Mouse (Mus musculus): ENCODE measurements around the gene Shmt2. TPM values are rescaled to one million over a fixed set of nuclear protein-coding genes. Genes with fewer than 3 reads are reported as not detected.

Gene Shmt2
- polyA plus RNA-seq, 1 experiment from 2014 or later, result 103 TPM

DNA sequence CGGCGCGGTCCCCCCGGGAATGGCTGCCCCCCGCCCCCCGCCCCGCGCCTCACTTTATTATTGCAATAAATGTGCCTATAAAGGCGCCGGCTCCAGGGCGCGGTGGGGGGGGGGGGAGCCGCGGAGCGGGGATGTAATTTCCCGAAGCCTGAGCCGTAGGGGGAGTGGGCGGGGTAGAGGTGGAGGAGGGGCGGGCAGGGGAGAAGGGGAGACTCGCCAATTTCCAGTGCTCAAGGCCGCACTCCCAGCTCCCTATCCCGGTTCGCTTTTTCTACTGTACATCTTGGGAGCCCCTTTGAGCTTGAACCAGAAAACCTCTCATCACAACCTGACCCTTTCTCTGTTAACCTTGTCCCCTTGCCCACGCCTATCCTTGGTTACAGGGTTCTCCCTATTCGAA is 8.7 kb upstream of the Shmt2 start:
- under 1% methylated on average over 21 of the region's 25 CpGs for whole genome bisulfite sequencing
- Histone ChIP-seq H3K9me3 (no peaks in the 10 kb centered on the region), H3K27me3 (peaks cover 100% of the 10 kb centered on the region), H3K4me3 (replicated peaks) (peak overlapping the region; percentile 46), H3K36me3 (replicated peaks) (no peaks in the 10 kb centered on the region), H3K4me2 (peak overlapping the region; percentile 66), H3K4me1 (peaks cover 96% of the 10 kb centered on the region), H3K27ac (peak overlapping the region; percentile 70), H3K9ac (peak overlapping the region; percentile 33; the same call in 1 of the 2 replicates)
- peak; percentile 19; the same call in 1 of the 2 replicates for ATAC-seq (ENCODE audit: low FRiP score)

DNA sequence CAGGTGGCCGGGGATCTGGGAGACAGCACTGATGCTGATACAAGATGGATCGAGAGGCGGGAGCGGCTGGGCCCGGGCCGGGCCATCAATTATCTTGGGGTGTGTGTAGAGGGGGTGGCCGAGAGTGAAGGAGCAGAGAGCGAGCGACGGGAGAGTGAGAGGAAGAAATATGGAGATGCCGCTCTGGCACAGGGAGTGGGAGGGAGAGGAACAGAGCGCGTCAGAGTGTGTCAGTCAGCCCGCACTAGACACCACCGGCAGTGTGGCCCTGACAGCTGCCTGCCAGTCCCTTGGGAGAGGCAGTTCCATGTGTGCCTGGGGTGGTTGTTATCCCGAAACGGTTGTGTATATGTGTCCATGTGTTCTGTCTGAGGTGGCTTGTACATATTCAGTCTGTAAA is 5.2 kb upstream of the Shmt2 start:
- H3K4me3 ChIP-seq (replicated peaks), result peak overlapping the region; percentile 27; the same call in 1 of the 2 replicates
- peak overlapping the region; percentile 30 for H3K9ac ChIP-seq
- WGBS, result 3% methylated on average over 17 of the region's 17 CpGs
- peaks cover 97% of the 10 kb centered on the region for H3K27me3 ChIP-seq
- no peaks in the 10 kb centered on the region for H3K36me3 ChIP-seq (replicated peaks)
- H3K4me2 ChIP-seq, result peak overlapping the region; percentile 66
- peak overlapping the region; percentile 76 for H3K27ac ChIP-seq
- peaks cover 83% of the 10 kb centered on the region for H3K4me1 ChIP-seq
- H3K9me3 ChIP-seq, result no peaks in the 10 kb centered on the region
- peak; percentile 16; the same call in 1 of the 2 replicates for ATAC-seq (ENCODE audit: low FRiP score)

DNA sequence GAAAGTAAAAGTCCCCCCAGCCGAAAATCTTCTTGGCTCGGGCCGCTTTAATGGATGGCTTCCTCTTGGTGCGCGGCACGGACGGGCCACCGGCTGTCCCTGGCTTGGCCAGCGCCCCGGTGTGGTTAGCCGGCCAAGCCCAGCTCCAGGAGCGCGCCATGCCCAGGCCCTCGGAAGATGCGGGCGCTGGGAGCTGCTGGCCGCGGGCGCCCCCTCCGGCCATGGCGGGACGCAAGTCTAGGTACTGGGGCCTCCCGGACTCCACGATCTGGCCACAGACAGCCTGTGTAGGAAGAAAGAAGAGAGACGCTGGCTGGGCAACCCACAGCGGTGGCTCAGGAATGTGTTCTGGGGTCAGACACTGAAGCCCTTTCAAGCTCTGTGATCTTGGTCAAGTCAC is 4.4 kb upstream of the Shmt2 start:
- H3K27ac ChIP-seq, result peak overlapping the region; percentile 76

DNA sequence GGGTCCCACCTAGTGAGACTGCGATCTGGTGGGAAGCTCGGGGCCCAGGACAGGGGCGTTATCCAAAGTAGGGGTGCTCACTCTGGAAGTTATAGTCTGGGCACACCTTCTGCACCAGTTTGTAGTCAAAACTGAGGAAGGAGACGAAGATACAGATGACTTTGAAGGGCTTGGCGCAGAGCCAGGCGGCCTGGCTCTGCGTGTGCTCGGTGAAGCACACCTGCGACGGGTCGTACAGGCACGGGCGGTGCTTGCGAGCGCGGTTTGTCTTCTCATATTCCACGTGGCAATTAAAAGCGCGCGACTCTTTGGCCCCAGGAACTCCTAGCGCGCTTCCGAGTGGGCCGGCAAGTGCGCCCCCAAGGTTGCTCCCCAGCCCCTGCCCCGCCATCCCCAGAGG is 3.8 kb upstream of the Shmt2 start:
- Histone ChIP-seq H3K36me3 (replicated peaks) (no peaks in the 10 kb centered on the region), H3K9me3 (no peaks in the 10 kb centered on the region), H3K9ac (0 out of 2 replicates have a peak overlapping the region, but pooled peaks have one; percentile 33), H3K4me3 (replicated peaks) (peak overlapping the region; percentile 27), H3K4me2 (peak overlapping the region; percentile 66), H3K27me3 (peaks cover 83% of the 10 kb centered on the region), H3K27ac (peak overlapping the region; percentile 76), H3K4me1 (peaks cover 80% of the 10 kb centered on the region)
- ATAC-seq (ENCODE audit: low FRiP score), result no peak
- 2% methylated on average over 26 of the region's 26 CpGs for WGBS

More for the DNA sequence above, 4.4 kb upstream of the Shmt2 start:
- no peaks in the 10 kb centered on the region for H3K9me3 ChIP-seq
- H3K27me3 ChIP-seq, result peaks cover 89% of the 10 kb centered on the region
- whole genome bisulfite sequencing, result under 1% methylated on average over 26 of the region's 26 CpGs
- ATAC-seq (ENCODE audit: low FRiP score), result no peak
- peak overlapping the region; percentile 27 for H3K4me3 ChIP-seq (replicated peaks)
- peaks cover 80% of the 10 kb centered on the region for H3K4me1 ChIP-seq
- peak overlapping the region; percentile 66 for H3K4me2 ChIP-seq
- H3K36me3 ChIP-seq (replicated peaks), result no peaks in the 10 kb centered on the region
- H3K9ac ChIP-seq, result peak overlapping the region; percentile 33; the same call in 1 of the 2 replicates

DNA sequence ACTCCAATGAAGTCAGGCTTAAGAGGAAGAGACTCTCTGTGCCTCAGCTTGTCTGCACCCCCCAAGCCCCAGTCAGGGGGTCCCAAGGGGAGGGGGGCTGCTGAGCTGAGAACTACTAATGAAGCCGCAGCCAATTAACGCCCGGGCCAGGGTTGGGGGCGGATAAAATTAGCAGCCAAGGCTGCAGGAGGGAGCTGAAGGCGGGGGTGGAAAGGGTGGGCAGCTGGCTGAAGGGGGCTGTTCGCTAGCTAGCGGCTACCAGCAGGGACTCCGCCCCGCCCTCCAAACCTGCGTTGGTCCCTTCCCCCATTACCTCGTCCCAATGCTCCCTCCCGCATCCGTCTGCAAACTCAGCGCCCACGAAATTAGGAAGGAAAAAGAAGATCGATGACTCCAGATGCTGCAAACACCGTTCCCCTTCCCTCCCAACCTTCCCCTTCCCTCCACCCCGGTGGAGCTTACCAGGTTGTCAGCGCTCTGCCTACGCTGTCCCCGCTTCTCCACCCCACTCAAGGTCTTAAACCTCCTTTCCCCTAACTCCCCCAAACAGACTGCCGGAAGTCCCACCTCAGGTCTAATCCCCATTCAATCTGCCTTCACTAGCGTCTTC is 2.5 kb upstream of the Shmt2 start:
- Histone ChIP-seq H3K9ac (no peak overlapping the region), H3K9me3 (no peaks in the 10 kb centered on the region), H3K36me3 (replicated peaks) (peaks cover 12% of the 10 kb centered on the region), H3K27ac (peak overlapping the region; percentile 68), H3K4me3 (replicated peaks) (no peak overlapping the region; the same call in 1 of the 2 replicates), H3K4me1 (peaks cover 75% of the 10 kb centered on the region), H3K27me3 (peaks cover 70% of the 10 kb centered on the region), H3K4me2 (peak overlapping the region; percentile 34)
- peak; percentile 22 for ATAC-seq (ENCODE audit: low FRiP score)
- WGBS, result 1% methylated on average over 23 of the region's 23 CpGs

DNA sequence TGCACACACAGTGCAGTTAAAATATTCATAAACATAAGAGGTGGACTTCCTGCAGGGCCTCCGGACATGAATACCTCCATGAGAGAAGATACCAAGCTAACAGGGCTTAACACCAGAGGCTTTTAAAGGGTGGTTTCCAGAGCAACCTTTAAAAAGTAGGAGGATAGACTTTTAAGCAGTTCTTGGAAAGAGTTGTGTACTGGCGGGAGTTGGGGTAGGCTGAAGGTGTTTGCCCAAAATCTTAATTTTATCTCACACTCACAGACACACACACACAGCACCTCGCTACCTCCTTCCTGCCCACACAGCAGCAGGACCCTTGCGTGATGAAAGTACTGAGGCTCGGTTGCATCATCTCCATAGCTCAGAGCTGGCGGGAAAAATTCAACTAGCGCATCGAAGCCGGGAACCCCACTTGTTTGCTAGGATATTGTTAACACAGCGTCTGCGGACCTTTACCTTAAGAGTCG is 598 bp downstream of the Shmt2 start:
- H3K27ac ChIP-seq, result no peak overlapping the region
- H3K4me2 ChIP-seq, result peak overlapping the region; percentile 82
- H3K4me1 ChIP-seq, result peaks cover 56% of the 10 kb centered on the region
- H3K27me3 ChIP-seq, result peaks cover 58% of the 10 kb centered on the region
- H3K9me3 ChIP-seq, result no peaks in the 10 kb centered on the region
- peak overlapping the region; percentile 65 for H3K9ac ChIP-seq
- peak overlapping the region; percentile 48 for H3K4me3 ChIP-seq (replicated peaks)
- peaks cover 36% of the 10 kb centered on the region for H3K36me3 ChIP-seq (replicated peaks)
- ATAC-seq (ENCODE audit: low FRiP score), result peak; percentile 6; the same call in 1 of the 2 replicates
- 14% methylated on average over 12 of the region's 12 CpGs for WGBS

DNA sequence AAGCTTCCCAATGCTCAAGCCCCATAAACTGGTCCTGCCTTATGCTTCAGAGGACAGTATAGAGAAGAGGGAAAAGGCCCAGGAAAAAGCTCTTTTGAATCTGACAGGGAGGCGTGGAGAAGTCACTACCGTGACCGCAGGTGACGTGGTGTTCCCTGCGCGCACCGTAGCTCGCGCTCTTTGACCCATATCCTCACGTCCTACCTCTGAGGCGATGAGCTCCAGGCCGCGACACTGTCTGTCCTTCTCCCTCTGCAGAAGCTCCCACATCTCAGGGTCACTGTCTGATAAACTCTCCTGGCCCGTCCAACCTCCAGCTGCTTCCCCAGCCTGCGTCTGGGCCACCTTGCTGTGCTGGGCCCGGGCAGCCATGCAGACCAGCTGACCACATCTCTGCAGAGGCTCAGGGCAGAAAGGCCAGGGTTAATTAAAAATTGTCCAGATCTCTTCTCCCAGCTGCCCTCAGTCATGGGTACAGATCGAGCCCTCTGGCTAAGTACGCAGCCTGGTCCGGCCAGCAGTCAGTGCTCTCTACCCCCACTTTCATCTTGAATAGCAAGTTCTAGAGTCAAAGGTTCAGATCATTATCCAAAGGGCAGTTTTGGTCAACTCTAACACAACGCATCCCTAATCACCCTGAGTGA is 1.4 kb downstream of the Shmt2 start:
- H3K27ac ChIP-seq, result no peak overlapping the region
- H3K9me3 ChIP-seq, result no peaks in the 10 kb centered on the region
- H3K4me3 ChIP-seq (replicated peaks), result no peak overlapping the region
- peaks cover 56% of the 10 kb centered on the region for H3K4me1 ChIP-seq
- WGBS, result 88% methylated on average over 20 of the region's 20 CpGs
- peak overlapping the region; percentile 82 for H3K4me2 ChIP-seq
- peak overlapping the region; percentile 65; the same call in 1 of the 2 replicates for H3K9ac ChIP-seq
- H3K27me3 ChIP-seq, result peaks cover 57% of the 10 kb centered on the region
- ATAC-seq (ENCODE audit: low FRiP score), result no peak
- H3K36me3 ChIP-seq (replicated peaks), result peaks cover 36% of the 10 kb centered on the region

DNA sequence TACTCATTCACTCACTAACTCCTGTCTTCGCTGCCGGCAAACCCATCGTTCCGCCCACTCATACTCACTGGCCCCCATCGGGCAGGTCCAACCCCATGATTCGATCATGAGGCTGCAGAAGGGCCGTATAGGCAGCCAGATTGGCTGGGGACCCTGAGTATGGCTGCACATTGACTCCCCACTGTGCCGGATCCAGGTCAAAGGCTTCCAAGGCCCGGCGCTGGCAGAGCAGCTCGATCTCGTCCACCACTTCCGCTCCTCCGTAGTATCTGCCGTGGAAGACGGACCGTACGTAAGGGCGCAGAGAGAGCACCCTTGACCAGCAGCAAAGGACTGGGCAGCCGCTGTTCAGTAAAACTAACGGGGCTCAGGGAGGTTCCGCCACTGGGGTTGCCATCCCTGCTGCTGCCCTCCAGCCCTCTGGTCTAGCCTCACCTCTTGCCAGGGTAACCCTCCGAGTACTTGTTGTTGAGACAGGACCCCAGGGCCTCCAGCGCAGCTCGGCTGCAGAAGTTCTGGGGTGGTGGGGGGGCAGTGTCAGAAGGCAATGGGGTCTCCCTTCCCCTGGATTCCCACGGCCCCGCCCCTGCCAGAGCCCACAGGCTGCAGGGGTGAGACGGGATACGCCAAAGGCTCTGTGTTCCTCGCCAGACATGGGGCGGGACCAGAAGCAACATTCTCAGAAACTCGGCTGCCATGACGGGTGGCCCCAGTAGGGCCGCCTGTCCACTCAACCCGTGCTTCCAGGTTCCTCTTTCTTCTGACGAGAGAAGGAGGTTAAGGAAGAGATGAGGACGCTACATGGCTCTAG is 2.1 kb downstream of the Shmt2 start:
- peaks cover 56% of the 10 kb centered on the region for H3K4me1 ChIP-seq
- H3K27ac ChIP-seq, result no peak overlapping the region
- H3K4me2 ChIP-seq, result no peak overlapping the region
- WGBS, result 94% methylated on average over 37 of the region's 37 CpGs
- H3K27me3 ChIP-seq, result peaks cover 57% of the 10 kb centered on the region
- ATAC-seq (ENCODE audit: low FRiP score), result no peak
- peaks cover 36% of the 10 kb centered on the region for H3K36me3 ChIP-seq (replicated peaks)
- no peak overlapping the region for H3K4me3 ChIP-seq (replicated peaks)
- H3K9me3 ChIP-seq, result no peaks in the 10 kb centered on the region
- no peak overlapping the region for H3K9ac ChIP-seq

DNA sequence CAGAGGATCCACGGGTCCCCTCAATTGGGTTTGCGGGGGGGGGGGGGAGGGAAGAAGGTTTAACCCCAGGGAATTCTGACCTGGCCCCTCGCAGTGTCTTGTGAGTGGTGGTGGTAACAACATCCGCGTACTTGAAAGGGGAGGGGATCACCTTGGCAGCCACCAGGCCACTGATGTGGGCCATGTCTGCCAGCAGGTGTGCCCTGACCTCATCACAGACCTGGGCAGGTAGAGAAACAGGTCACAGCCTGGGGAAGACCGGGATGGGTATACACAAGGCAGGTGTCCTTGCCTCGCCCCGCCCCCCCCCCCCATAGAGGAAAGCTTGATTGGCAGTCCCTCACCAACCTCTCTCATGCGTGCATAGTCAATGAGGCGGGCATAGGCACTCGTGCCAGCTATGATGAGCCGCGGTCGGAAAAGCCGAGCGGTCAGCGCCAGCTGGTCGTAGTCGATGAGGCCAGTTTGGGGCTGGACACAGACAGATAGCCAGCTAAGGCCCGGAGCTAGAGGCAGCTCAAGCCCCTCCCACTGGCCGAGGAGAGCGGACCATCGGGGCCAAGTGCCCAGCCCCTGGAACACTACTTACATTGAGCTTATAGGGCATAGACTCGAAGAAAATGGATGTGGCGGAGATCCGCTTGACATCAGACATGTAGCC is 3.1 kb downstream of the Shmt2 start:
- Histone ChIP-seq H3K4me3 (replicated peaks) (no peak overlapping the region), H3K9me3 (no peaks in the 10 kb centered on the region), H3K9ac (no peak overlapping the region), H3K27ac (no peak overlapping the region), H3K4me2 (no peak overlapping the region), H3K4me1 (peaks cover 56% of the 10 kb centered on the region), H3K27me3 (peaks cover 57% of the 10 kb centered on the region), H3K36me3 (replicated peaks) (peaks cover 36% of the 10 kb centered on the region)
- WGBS, result 91% methylated on average over 25 of the region's 26 CpGs
- no peak for ATAC-seq (ENCODE audit: low FRiP score)

DNA sequence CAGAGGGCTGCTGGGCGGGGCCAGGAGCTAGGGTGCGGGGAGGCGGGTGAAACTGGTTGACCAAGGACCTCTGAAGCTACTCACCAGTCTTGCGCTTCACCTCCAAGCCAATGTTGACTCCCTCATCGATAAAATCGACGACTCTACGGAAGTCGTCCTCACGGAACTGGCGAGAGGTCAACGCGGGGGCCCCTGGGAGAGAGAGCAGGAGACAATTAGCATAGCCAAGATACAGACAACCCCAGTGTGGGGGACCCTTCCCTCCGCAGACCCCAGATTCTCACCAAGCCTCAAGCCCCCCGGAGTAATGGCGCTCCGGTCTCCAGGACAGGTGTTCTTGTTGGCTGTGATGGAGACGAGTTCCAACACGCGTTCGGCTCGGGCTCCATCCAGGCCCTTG is 4.3 kb downstream of the Shmt2 start:
- no peak for ATAC-seq (ENCODE audit: low FRiP score)
- Histone ChIP-seq H3K27ac (no peak overlapping the region), H3K9ac (no peak overlapping the region), H3K9me3 (no peaks in the 10 kb centered on the region), H3K4me1 (peaks cover 67% of the 10 kb centered on the region), H3K4me3 (replicated peaks) (no peak overlapping the region), H3K27me3 (peaks cover 58% of the 10 kb centered on the region), H3K36me3 (replicated peaks) (peaks cover 36% of the 10 kb centered on the region), H3K4me2 (no peak overlapping the region)
- 96% methylated on average over 22 of the region's 22 CpGs for WGBS

DNA sequence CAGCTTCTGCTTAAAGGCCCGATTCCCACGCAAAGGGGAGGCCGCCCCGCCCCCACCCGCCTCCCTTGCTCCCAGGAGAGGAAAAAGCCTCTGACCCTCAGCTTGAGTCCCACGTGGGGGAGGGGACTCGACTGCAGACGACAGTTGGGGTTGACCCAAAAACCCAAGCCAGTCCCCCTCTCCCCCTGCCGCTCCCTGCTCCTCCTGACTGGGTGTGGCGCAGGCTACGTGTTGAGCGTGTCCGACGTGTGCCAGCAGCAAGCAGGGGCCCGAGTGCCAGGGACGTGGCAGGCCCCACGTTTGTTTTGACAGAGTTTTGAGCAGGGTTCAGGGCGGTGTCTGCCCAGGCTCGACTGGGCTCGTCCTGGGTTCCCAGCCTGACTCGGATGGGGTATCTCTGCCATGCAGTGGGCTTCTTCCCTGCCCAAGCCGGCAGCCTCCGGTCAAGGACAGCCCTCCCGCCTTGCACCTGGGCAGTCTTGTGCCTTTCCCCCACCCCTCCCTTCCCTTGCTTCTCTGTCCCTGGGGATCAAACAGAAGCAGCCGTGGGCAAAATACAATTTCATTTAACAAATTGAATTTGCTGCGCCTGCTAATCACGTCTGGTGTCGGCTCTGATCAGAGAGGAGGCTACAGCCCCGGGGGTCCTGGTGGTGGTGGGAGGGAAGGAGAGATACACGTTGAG is 5.5 kb downstream of the Shmt2 start:
- H3K9ac ChIP-seq, result peak overlapping the region; percentile 9; the same call in 1 of the 2 replicates
- no peak overlapping the region for H3K4me3 ChIP-seq (replicated peaks)

More for the DNA sequence above, 5.5 kb downstream of the Shmt2 start:
- Histone ChIP-seq H3K4me1 (peaks cover 74% of the 10 kb centered on the region), H3K27ac (peak overlapping the region; percentile 63), H3K36me3 (replicated peaks) (peaks cover 36% of the 10 kb centered on the region), H3K9me3 (no peaks in the 10 kb centered on the region), H3K27me3 (peaks cover 64% of the 10 kb centered on the region), H3K4me2 (peak overlapping the region; percentile 31)
- no peak for ATAC-seq (ENCODE audit: low FRiP score)
- 7% methylated on average over 30 of the region's 30 CpGs for WGBS
